Mouse (Mus musculus) brain, embryonic 14.5 days (tissue): ENCODE measurements around the gene Ahctf1.

ENCODE experiments used
- CTCF ChIP-seq: fragments of 200-500 bp; IDR thresholded peaks from 2 replicates; pipeline ENCODE4 v1.5.1; 2012; ENCODE audit warnings: inconsistent platforms, mild to moderate bottlenecking, moderate library complexity, borderline replicate concordance; ENCODE audit not compliant: insufficient read depth, insufficient read length; ENCODE audit errors: extremely low read depth
- POLR2A ChIP-seq: fragments of 200-500 bp; IDR thresholded peaks from 2 replicates; pipeline ENCODE4 v1.6.1; 2012; ENCODE audit warnings: mild to moderate bottlenecking, inconsistent platforms, borderline replicate concordance; ENCODE audit not compliant: poor library complexity, insufficient read depth, insufficient read length, severe bottlenecking; ENCODE audit errors: extremely low read depth

DNA sequence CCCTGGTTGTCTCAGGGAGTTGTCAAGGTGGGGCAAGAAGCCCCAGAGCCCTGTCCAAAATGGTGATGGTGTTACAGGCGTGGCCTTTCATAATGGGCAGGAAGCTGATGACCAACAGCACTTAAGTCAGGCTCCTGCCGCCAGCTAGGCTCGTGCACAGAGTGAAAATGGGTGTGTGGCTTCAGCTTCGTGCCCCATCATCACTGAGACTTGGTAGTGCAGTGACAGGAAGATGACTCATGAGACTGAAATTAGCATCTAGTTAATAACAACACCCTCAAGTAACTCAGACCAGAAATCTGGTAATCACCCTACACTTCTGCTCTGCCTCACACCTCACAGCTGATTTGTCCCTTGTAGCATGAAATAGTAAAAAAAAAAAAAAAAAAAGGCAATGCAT is 25.4 kb upstream of the Ahctf1 start:
- TF ChIP-seq POLR2A (no peak), CTCF (no peak)
